8 mouse cellular contexts compared by ENCODE assay signal in genomic region chr9:85843891-85844646, GRCm38 (mm10). TPM values are rescaled to one million over a fixed set of nuclear protein-coding genes. Genes with fewer than 3 reads are reported as not detected.
A peak's percentile ranks its signal among the peaks of the same experiment; 100 is the strongest.
DNase-seq lines count a peak whose midpoint lies in the region; ATAC-seq lines count a peak whose summit lies in the region.

No protein-coding gene starts in this region.

- H3K27ac ChIP-seq in hindbrain, embryonic 11.5 days (ENCODE audit: low read depth, low read length), result peak overlapping the region; percentile 58

- 3% methylated on average over 70 of the region's 80 CpGs for WGBS in hindbrain, embryonic 11.5 days

- H3K4me3 ChIP-seq in hindbrain, embryonic 11.5 days (ENCODE audit: low read depth, low read length), result peak overlapping the region; percentile 66

- H3K4me1 ChIP-seq in hindbrain, embryonic 11.5 days (replicated peaks; ENCODE audit: control insufficient read depth, insufficient read depth, low read length), result peaks cover 7% of the 10 kb centered on the region; the same call in 1 of the 2 replicates

- peak; percentile 46 for ATAC-seq in hindbrain, embryonic 11.5 days (ENCODE audit: low FRiP score)

- H3K4me2 ChIP-seq in hindbrain, embryonic 11.5 days (replicated peaks; ENCODE audit: low read depth, low read length), result peak overlapping the region; percentile 96

- H3K36me3 ChIP-seq in hindbrain, embryonic 11.5 days (ENCODE audit: control insufficient read depth, insufficient read depth, low read length), result no peaks in the 10 kb centered on the region

- H3K27me3 ChIP-seq in hindbrain, embryonic 11.5 days (ENCODE audit: control insufficient read depth, insufficient read depth, low read length), result no peaks in the 10 kb centered on the region

- H3K9me3 ChIP-seq in hindbrain, embryonic 11.5 days (ENCODE audit: control insufficient read depth, low read length), result no peaks in the 10 kb centered on the region

- DNase-seq in heart, adult 11 months, result peak; percentile 85
- DNase-seq in heart, adult 8-10 months (ENCODE audit: low spot score), result no peak
- DNase-seq in thymus, postnatal 0 days (ENCODE audit: low spot score), result peak; percentile 11
- DNase-seq in thymus, postnatal 14 days, result no peak
- DNase-seq in hindbrain, embryonic 11.5 days (ENCODE audit: low spot score), result peak; percentile 66
- peak; percentile 40 for DNase-seq in mesoderm, embryonic 11.5 days (ENCODE audit: low read depth, low spot score)
- no peak for DNase-seq in adipocyte (ENCODE audit: low spot score)
- DNase-seq in left cerebral cortex, adult 8-10 months (ENCODE audit: low spot score in 2 of 2), result no peak

- H3K9ac ChIP-seq in hindbrain, embryonic 11.5 days (ENCODE audit: low read depth, low read length), result peak overlapping the region; percentile 83

RNA-seq across cellular contexts. Expression of gene Tpbg, which starts 1.9 kb away (rescaled TPM):
- total RNA-seq in heart, adult 8-10 months (2022), result 1 to 10 TPM in 2 of 4 experiments, under 1 TPM in 2; 0.44 to 2.3 (median 1.1) TPM
- polyA plus RNA-seq in thymus, postnatal 0 days (2015; fragmentation: Nextera tagmentation; extraction: Ambion mirVana), result 4.2 and 4.6 TPM in 2 replicates
- 34.6 and 34.9 TPM in 2 replicates for polyA plus RNA-seq in hindbrain, embryonic 11.5 days (2014; fragmentation: Nextera tagmentation; extraction: Ambion mirVana)
- 10 to 100 TPM; 17.4 to 21.9 (median 18.0) TPM for total RNA-seq in left cerebral cortex, adult 8-10 months (2022)

Comparison
In these comparisons a context has a peak if more than half of its experiments do, and no peak if none do; other contexts are left out.
1. DNase-seq: peak in heart, adult 11 months (single experiment), thymus, postnatal 0 days (single experiment), hindbrain, embryonic 11.5 days (single experiment) and mesoderm, embryonic 11.5 days (single experiment); none in heart, adult 8-10 months (single experiment), thymus, postnatal 14 days (single experiment), adipocyte (single experiment) and left cerebral cortex, adult 8-10 months (0 of 2).
2. RNA of gene Tpbg, which starts 1.9 kb away (total RNA-seq): 17.4 to 21.9 TPM in left cerebral cortex, adult 8-10 months; 0.44 to 2.3 TPM in heart, adult 8-10 months; every median in the first group is over 4 times any median in the second.